Mouse (Mus musculus) heart, embryonic 15.5 days (tissue): Measurements from ENCODE around the gene Olfr629. TPM values are rescaled to one million over a fixed set of nuclear protein-coding genes. Genes with fewer than 3 reads are reported as not detected.

ENCODE experiments used
- ATAC-seq: fragments of 200-750 bp; cut with Nextera tagmentation; replicated peaks from 2 replicates; pipeline ENCODE4 v1.8.0; 2017; ENCODE audit warnings: low read depth, moderate TSS enrichment; ENCODE audit not compliant: insufficient number of reproducible peaks, insufficient read depth, low FRiP score
- H3K27ac ChIP-seq: fragments of 300-500 bp; sonication (generic); 2 replicates; pipeline ENCODE4 v1.5.1; 2015; ENCODE audit warnings: mild to moderate bottlenecking, inconsistent platforms
- H3K27me3 ChIP-seq: fragments of 300-500 bp; sonication (generic); 2 replicates; pipeline ENCODE4 v1.6.1; 2015; ENCODE audit warnings: inconsistent platforms
- H3K36me3 ChIP-seq: fragments of 300-500 bp; sonication (generic); 2 replicates; pipeline ENCODE4 v1.6.1; 2015; ENCODE audit warnings: mild to moderate bottlenecking, inconsistent platforms
- H3K4me1 ChIP-seq: fragments of 300-500 bp; sonication (generic); replicated peaks from 2 replicates; pipeline ENCODE4 v1.6.1; 2015; ENCODE audit warnings: inconsistent platforms
- H3K4me2 ChIP-seq: fragments of 300-500 bp; sonication (generic); 2 replicates; pipeline ENCODE4 v1.6.1; 2015; ENCODE audit warnings: inconsistent platforms, mild to moderate bottlenecking, moderate library complexity
- H3K4me3 ChIP-seq: fragments of 300-500 bp; sonication (generic); 2 replicates; pipeline ENCODE4 v1.5.1; 2015; ENCODE audit warnings: mild to moderate bottlenecking, inconsistent platforms
- H3K9ac ChIP-seq: fragments of 300-500 bp; sonication (generic); 2 replicates; pipeline ENCODE4 v1.6.1; 2015; ENCODE audit warnings: mild to moderate bottlenecking, inconsistent platforms
- H3K9me3 ChIP-seq: fragments of 300-500 bp; sonication (generic); replicated peaks from 2 replicates; pipeline ENCODE4 v1.6.1; 2016; ENCODE audit warnings: inconsistent platforms
- WGBS: fragments of 180-500 bp; shearing (Covaris S2); methylation state at CpG from one replicate; pipeline ENCODE4 v1.1.7; 2015; ENCODE audit warnings: mixed read lengths; 5-methylcytosine and 5-hydroxymethylcytosine counted together
- polyA plus RNA-seq: library from polyadenylated mRNA; unstranded; fragments of >200 nt; fragmentation: Nextera tagmentation; extraction: Ambion mirVana; gene quantifications from 2 replicates; pipeline ENCODE4 v1.2.1, GENCODE M21; 2015

Olfr629 gene
- polyA plus RNA-seq, 1 experiment from 2014 or later = not detected

GRCm38 (mm10) chr7:103712024-103712423 lies 32.7 kb downstream of the Olfr629 start:
- H3K4me2 ChIP-seq = no peak overlapping the region
- no peak overlapping the region for H3K27ac ChIP-seq
- ATAC-seq = no peak
- H3K9me3 ChIP-seq = no peaks in the 10 kb centered on the region
- no peaks in the 10 kb centered on the region for H3K27me3 ChIP-seq
- no peaks in the 10 kb centered on the region for H3K4me1 ChIP-seq
- no peak overlapping the region for H3K9ac ChIP-seq
- 34% methylated on average over 2 of the region's 2 CpGs for WGBS
- H3K4me3 ChIP-seq = no peak overlapping the region
- H3K36me3 ChIP-seq = no peaks in the 10 kb centered on the region

- no peak overlapping the region for H3K27ac ChIP-seq
Observed at GRCm38 (mm10) chr7:103699469-103699868, 45.3 kb downstream of the Olfr629 start.

More at GRCm38 (mm10) chr7:103699469-103699868, 45.3 kb downstream of the Olfr629 start:
- WGBS = 82% methylated on average over 4 of the region's 4 CpGs
- no peaks in the 10 kb centered on the region for H3K4me1 ChIP-seq
- H3K27me3 ChIP-seq = no peaks in the 10 kb centered on the region
- no peaks in the 10 kb centered on the region for H3K36me3 ChIP-seq
- no peak overlapping the region for H3K4me2 ChIP-seq
- no peak overlapping the region for H3K4me3 ChIP-seq
- ATAC-seq = no peak
- H3K9me3 ChIP-seq = no peaks in the 10 kb centered on the region
- H3K9ac ChIP-seq = no peak overlapping the region

Other genes with a start within 250 kb of the Olfr629 start
- 0.04 and 0.19 TPM in 2 replicates for gene Olfr609, start 246.9 kb downstream of the Olfr629 start, polyA plus RNA-seq
- gene Olfr610, start 232.8 kb downstream of the Olfr629 start, polyA plus RNA-seq = not detected in 2 replicates
- not detected in 2 replicates for gene Olfr611, start 224.1 kb downstream of the Olfr629 start, polyA plus RNA-seq
- not detected in 2 replicates for gene Olfr612, start 202.2 kb downstream of the Olfr629 start, polyA plus RNA-seq
- gene Olfr613, start 196.9 kb downstream of the Olfr629 start, polyA plus RNA-seq = not detected in 2 replicates
- not detected in 2 replicates for gene Olfr615, start 188.9 kb downstream of the Olfr629 start, polyA plus RNA-seq
- gene Olfr616, start 175.8 kb downstream of the Olfr629 start, polyA plus RNA-seq = not detected in 2 replicates
- not detected in 2 replicates for gene Olfr617, start 171.9 kb downstream of the Olfr629 start, polyA plus RNA-seq
- not detected in 2 replicates for gene Olfr618, start 154.8 kb downstream of the Olfr629 start, polyA plus RNA-seq
- gene Olfr619, start 144.4 kb downstream of the Olfr629 start, polyA plus RNA-seq = not detected in 2 replicates
- not detected in 2 replicates for gene Olfr620, start 132.4 kb downstream of the Olfr629 start, polyA plus RNA-seq
- not detected in 2 replicates for gene Olfr622, start 102.2 kb downstream of the Olfr629 start, polyA plus RNA-seq
- gene Olfr623, start 81.2 kb downstream of the Olfr629 start, polyA plus RNA-seq = not detected in 2 replicates
- 0.03 TPM in 2 replicates for gene Olfr624, start 73.8 kb downstream of the Olfr629 start, polyA plus RNA-seq
- gene Olfr625-ps1, start 62.2 kb downstream of the Olfr629 start, polyA plus RNA-seq = not detected in 2 replicates
- gene Olfr243, start 30.3 kb downstream of the Olfr629 start, polyA plus RNA-seq = not detected in 2 replicates
- gene Olfr628, start 14.6 kb downstream of the Olfr629 start, polyA plus RNA-seq = not detected in 2 replicates
- gene Olfr630, start 12.4 kb upstream of the Olfr629 start, polyA plus RNA-seq = not detected in 2 replicates
- not detected in 2 replicates for gene Olfr69, start 26.7 kb upstream of the Olfr629 start, polyA plus RNA-seq
- not detected in 2 replicates for gene Olfr68, start 34.8 kb upstream of the Olfr629 start, polyA plus RNA-seq
- gene Olfr67, start 46.9 kb upstream of the Olfr629 start, polyA plus RNA-seq = not detected in 2 replicates
- 13,914 and 14,622 TPM in 2 replicates for gene Hbb-bt, start 69.1 kb upstream of the Olfr629 start, polyA plus RNA-seq
- 40,231 and 44,289 TPM in 2 replicates for gene Hbb-bs, start 83.2 kb upstream of the Olfr629 start, polyA plus RNA-seq
- not detected in 2 replicates for gene Hbb-bh2, start 95.6 kb upstream of the Olfr629 start, polyA plus RNA-seq
- 7.6 and 12.8 TPM in 2 replicates for gene Hbb-bh1, start 98.2 kb upstream of the Olfr629 start, polyA plus RNA-seq
- 765 and 1,617 TPM in 2 replicates for gene Hbb-y, start 108.3 kb upstream of the Olfr629 start, polyA plus RNA-seq
- gene Olfr66, start 141.3 kb upstream of the Olfr629 start, polyA plus RNA-seq = not detected in 2 replicates
- not detected in 2 replicates for gene Olfr64, start 149.5 kb upstream of the Olfr629 start, polyA plus RNA-seq
- not detected in 2 replicates for gene Olfr65, start 158.5 kb upstream of the Olfr629 start, polyA plus RNA-seq
- not detected in 2 replicates for gene Olfr631, start 183.9 kb upstream of the Olfr629 start, polyA plus RNA-seq
- gene Olfr632, start 189.4 kb upstream of the Olfr629 start, polyA plus RNA-seq = not detected in 2 replicates
- gene Olfr633, start 199.5 kb upstream of the Olfr629 start, polyA plus RNA-seq = not detected in 2 replicates
- not detected in 2 replicates for gene Olfr635, start 226.2 kb upstream of the Olfr629 start, polyA plus RNA-seq